Mouse (Mus musculus) liver, postnatal 0 days (tissue): ENCODE data around the gene Gdf7. TPM values are rescaled to one million over a fixed set of nuclear protein-coding genes. Genes with fewer than 3 reads are reported as not detected.

Experiments
- ATAC-seq: fragments of 200-750 bp; cut with Nextera tagmentation; 2 replicates; pipeline ENCODE4 v1.8.0; 2017; ENCODE audit warnings: mild to moderate bottlenecking, moderate library complexity
- DNase-seq: peaks from one replicate; pipeline ENCODE4 v3.0.0-alpha.2; 2016
- H3K27ac ChIP-seq: fragments of 300-500 bp; sonication (generic); 2 replicates; pipeline ENCODE4 v1.5.1; 2014; ENCODE audit warnings: antibody characterized with exemption, moderate library complexity, mild to moderate bottlenecking, low read depth
- H3K27me3 ChIP-seq: fragments of 300-500 bp; sonication (generic); 2 replicates; pipeline ENCODE4 v1.6.1; 2014; ENCODE audit warnings: low read length, control low read depth, mixed read lengths; ENCODE audit not compliant: insufficient read depth
- H3K36me3 ChIP-seq: fragments of 300-500 bp; sonication (generic); replicated peaks from 2 replicates; pipeline ENCODE4 v1.6.1; 2014; ENCODE audit warnings: mild to moderate bottlenecking, control low read depth, low read length, moderate library complexity, mixed read lengths; ENCODE audit not compliant: insufficient read depth
- H3K4me1 ChIP-seq: fragments of 300-500 bp; sonication (generic); 2 replicates; pipeline ENCODE4 v1.6.1; 2014; ENCODE audit warnings: antibody characterized with exemption, mild to moderate bottlenecking, control low read depth; ENCODE audit not compliant: insufficient read depth
- H3K4me2 ChIP-seq: fragments of 300-500 bp; sonication (generic); 2 replicates; pipeline ENCODE4 v1.6.1; 2014; ENCODE audit warnings: low read depth, mild to moderate bottlenecking, low read length, moderate library complexity, mixed read lengths
- H3K4me3 ChIP-seq: fragments of 300-500 bp; sonication (generic); 2 replicates; pipeline ENCODE4 v1.5.1; 2014; ENCODE audit warnings: low read depth, low read length
- H3K9ac ChIP-seq: fragments of 300-500 bp; sonication (generic); replicated peaks from 2 replicates; pipeline ENCODE4 v1.6.1; 2014; ENCODE audit warnings: mild to moderate bottlenecking, moderate library complexity
- H3K9me3 ChIP-seq: fragments of 300-500 bp; sonication (generic); 2 replicates; pipeline ENCODE4 v1.6.1; 2016; ENCODE audit warnings: mild to moderate bottlenecking, control low read depth, low read length, mixed read lengths
- CTCF ChIP-seq: sonication (generic); IDR thresholded peaks from 2 replicates; pipeline ENCODE4 v1.5.1; 2016; ENCODE audit warnings: antibody characterized with exemption, low read depth
- EP300 ChIP-seq: IDR thresholded peaks from 2 replicates; pipeline ENCODE4 v1.6.1; 2016; ENCODE audit warnings: antibody characterized with exemption, low read depth, mild to moderate bottlenecking
- WGBS: fragments of 180-500 bp; shearing (Covaris S2); extraction: QIAGEN DNeasy Blood & Tissue Kit; methylation state at CpG from one replicate; pipeline ENCODE4 v1.1.7; 2014; ENCODE audit not compliant: insufficient replicate concordance; 5-methylcytosine and 5-hydroxymethylcytosine counted together
- polyA plus RNA-seq: library from polyadenylated mRNA; unstranded; fragments of >200 nt; fragmentation: Nextera tagmentation; extraction: Ambion mirVana; gene quantifications from 2 replicates; pipeline ENCODE4 v1.2.1, GENCODE M21; 2015

Gene Gdf7
- polyA plus RNA-seq, 1 experiment from 2014 or later, result not detected

DNA sequence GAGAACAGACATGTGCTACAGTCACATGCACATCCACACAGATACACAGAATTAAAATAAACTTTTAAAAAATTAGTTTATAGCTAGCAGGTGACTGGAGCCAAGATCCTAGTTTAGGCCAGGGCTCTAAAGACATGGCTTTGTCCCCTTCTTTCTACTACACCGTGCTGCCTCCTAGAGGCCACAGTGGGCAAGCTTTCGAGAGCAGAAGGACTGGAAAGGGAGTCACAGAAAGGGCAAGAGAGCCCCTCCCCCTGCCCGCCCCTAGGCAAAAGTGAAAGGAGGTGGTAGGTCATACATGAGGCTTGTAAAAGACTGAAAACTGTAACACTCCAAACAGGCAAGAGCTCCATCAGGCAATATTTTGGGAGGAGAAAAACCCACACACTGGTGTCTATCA lies 13.8 kb downstream of the Gdf7 start:
- Histone ChIP-seq H3K27me3 (no peaks in the 10 kb centered on the region), H3K4me1 (no peaks in the 10 kb centered on the region), H3K27ac (no peak overlapping the region), H3K4me3 (no peak overlapping the region), H3K9me3 (no peaks in the 10 kb centered on the region), H3K36me3 (peaks cover 4% of the 10 kb centered on the region), H3K4me2 (no peak overlapping the region), H3K9ac (no peak overlapping the region)
- TF ChIP-seq EP300 (no peak), CTCF (peak; percentile 25)
- no peak for ATAC-seq
- 55% methylated on average over 3 of the region's 3 CpGs for WGBS
- DNase-seq, result no peak

DNA sequence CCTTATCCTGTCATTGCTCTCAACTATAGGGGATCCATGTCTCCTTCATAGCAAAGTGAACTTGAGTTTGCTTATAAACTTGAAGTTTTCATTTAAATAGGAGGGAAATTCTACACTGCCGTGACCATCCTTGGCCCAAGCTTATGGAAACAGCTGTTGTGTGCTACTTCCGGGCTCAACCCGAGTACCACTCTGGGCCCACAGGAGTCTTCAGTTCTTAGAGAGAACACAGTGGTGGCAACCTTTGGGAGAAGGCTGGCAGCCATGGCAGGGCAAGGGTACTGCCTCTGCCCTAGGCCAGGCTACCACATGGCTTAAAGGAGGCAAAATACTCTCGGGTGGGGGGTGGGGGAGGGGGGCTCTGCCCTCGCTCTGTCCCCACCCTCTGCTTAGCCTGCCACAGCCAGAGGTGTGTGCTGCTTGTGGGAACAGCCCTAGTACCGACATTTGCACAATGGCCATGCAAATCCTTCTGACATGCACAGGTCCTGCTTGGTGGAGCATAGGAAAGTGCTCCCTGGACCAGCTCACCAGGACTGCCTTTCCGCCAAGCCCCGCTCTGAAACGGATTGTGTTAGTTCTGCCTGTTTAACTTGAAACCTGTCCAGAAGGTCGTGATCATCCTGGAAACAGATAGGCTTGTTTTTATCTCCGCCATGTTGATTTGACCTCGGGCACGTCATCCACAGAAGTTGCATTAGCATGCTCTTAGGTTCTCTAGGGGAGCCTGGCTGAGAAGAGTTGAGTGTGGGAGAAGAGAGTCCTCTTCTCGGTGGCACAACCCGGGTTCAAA lies 20.3 kb downstream of the Gdf7 start:
- Histone ChIP-seq H3K4me3 (no peak overlapping the region), H3K36me3 (peaks cover 4% of the 10 kb centered on the region), H3K9me3 (no peaks in the 10 kb centered on the region), H3K4me2 (no peak overlapping the region), H3K27me3 (no peaks in the 10 kb centered on the region), H3K4me1 (no peaks in the 10 kb centered on the region; the same call in 1 of the 2 replicates), H3K9ac (no peak overlapping the region), H3K27ac (peak overlapping the region; percentile 34; the same call in 1 of the 2 replicates)
- TF ChIP-seq EP300, result no peak
- TF ChIP-seq CTCF, result no peak
- WGBS, result 74% methylated on average over 15 of the region's 15 CpGs
- ATAC-seq, result peak; percentile 83
- peak; percentile 37 for DNase-seq

DNA sequence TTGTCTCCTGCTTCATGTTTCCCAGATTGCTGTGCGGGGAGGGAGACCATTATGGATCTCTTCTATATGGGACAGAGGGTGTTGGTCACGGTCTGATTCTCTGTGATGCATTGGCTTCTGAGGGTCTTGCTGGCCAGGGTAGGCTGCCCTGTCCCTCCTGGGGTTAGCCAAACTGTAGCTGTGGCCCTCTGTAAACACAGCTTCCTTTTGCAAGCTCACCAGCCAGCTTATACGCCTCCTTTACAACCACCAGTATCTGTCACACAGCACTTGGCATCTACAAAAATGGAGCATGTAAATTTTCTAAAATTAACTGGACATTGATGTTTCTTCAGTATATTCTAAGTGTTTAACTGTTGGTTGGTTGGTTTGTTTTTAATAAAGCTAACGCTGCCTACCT lies 26.3 kb downstream of the Gdf7 start:
- no peak overlapping the region for H3K4me3 ChIP-seq
- no peak overlapping the region for H3K27ac ChIP-seq
- no peak overlapping the region for H3K4me2 ChIP-seq
- TF ChIP-seq CTCF (no peak), EP300 (no peak)
- ATAC-seq (no peak), DNase-seq (no peak)
- H3K4me1 ChIP-seq, result 0 out of 2 replicates have a peak, but pooled peaks cover 8% of the 10 kb centered on the region
- WGBS, result 88% methylated on average over 4 of the region's 4 CpGs
- no peak overlapping the region for H3K9ac ChIP-seq
- H3K36me3 ChIP-seq, result 0 out of 2 replicates have a peak, but pooled peaks cover 5% of the 10 kb centered on the region
- H3K9me3 ChIP-seq, result no peaks in the 10 kb centered on the region
- H3K27me3 ChIP-seq, result no peaks in the 10 kb centered on the region

DNA sequence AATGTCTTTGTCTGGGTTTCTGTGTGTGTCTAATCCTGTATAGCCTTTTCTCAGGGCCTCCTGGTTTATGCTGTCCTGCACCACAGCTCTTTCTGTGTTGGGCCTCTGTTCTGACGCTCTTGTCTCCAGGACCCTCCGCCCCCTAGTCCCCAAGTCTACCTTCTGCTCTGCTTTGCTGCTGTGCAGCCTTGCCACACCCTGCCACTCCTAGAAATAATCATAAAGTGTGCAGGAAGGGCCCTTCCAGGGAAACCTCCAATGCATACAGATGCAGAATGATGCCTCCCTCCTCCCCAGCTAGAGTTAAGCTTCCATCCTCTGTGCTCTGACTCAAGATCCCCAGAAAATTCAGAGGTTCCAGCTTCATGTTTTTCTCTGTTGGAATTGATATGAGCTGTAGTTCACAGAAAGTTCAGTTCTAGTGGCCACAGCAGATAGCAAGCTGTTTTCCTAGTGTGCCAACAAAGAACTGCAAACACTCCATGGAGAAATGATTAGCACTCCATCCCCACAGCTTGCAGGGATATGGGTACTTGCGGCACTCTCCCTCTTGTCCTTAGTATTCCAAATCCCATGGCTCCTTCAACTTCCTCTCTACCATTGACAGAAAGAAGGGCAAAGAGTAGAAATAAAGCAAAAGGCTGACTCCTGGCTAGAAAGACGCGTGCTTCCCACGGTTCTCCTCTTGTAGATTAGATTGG lies 28.1 kb downstream of the Gdf7 start:
- Histone ChIP-seq H3K27me3 (no peaks in the 10 kb centered on the region), H3K4me1 (0 out of 2 replicates have a peak, but pooled peaks cover 8% of the 10 kb centered on the region), H3K9me3 (no peaks in the 10 kb centered on the region), H3K4me2 (no peak overlapping the region), H3K36me3 (0 out of 2 replicates have a peak, but pooled peaks cover 10% of the 10 kb centered on the region), H3K4me3 (no peak overlapping the region), H3K9ac (no peak overlapping the region), H3K27ac (no peak overlapping the region)
- 83% methylated on average over 6 of the region's 6 CpGs for WGBS
- DNase-seq, result no peak
- ATAC-seq, result no peak
- TF ChIP-seq EP300, result no peak
- no peak for TF ChIP-seq CTCF

DNA sequence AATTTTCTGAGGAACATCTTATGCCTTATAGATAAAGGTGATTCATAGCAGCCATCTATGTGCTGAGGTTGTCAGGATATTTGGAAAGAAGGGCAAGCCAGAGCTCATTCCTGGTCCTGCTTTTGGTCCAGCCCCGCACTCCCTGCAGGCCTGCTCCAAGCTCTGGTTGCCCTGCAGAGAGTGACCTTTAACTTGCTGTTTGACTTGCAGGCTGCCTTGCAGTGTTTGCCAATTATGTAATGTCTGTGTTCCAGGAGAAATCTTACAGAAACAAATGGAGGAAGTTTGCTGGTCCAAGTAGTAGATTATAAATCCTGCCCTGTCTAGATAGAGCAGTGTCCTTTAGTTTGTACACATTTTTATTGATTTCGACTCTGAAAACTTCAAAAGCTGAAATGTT lies 30.3 kb downstream of the Gdf7 start:
- H3K36me3 ChIP-seq, result 0 out of 2 replicates have a peak, but pooled peaks cover 9% of the 10 kb centered on the region
- H3K4me2 ChIP-seq, result no peak overlapping the region
- TF ChIP-seq CTCF, result no peak
- no peak for TF ChIP-seq EP300
- H3K27ac ChIP-seq, result no peak overlapping the region
- 0 out of 2 replicates have a peak, but pooled peaks cover 8% of the 10 kb centered on the region for H3K4me1 ChIP-seq
- no peak for ATAC-seq
- H3K9me3 ChIP-seq, result no peaks in the 10 kb centered on the region
- H3K9ac ChIP-seq, result no peak overlapping the region
- H3K4me3 ChIP-seq, result no peak overlapping the region
- DNase-seq, result no peak
- WGBS, result 44% methylated on average over 2 of the region's 2 CpGs
- no peaks in the 10 kb centered on the region for H3K27me3 ChIP-seq

DNA sequence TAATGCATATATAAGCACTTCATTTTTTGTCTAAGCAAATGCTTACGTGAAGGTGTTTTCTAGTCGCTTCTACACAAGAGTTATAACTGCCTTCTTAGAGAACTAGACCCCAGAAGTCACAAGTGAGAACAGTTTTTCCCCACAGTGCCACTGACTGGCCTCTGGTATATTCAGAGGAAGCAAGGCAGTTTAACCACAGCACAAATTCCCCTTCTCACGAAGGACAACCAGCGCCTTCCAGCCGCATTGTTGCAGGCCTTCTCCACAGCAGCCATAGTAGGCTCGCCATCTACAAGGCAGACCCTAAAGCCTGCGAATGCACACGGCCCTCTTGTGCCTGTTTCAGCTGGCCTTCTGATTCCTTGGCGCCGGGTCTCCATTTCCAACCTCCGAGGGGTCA lies 32.1 kb downstream of the Gdf7 start:
- TF ChIP-seq CTCF, result no peak
- TF ChIP-seq EP300, result no peak
- no peak overlapping the region for H3K4me2 ChIP-seq
- 75% methylated on average over 11 of the region's 11 CpGs for WGBS
- no peaks in the 10 kb centered on the region for H3K27me3 ChIP-seq
- DNase-seq (no peak), ATAC-seq (no peak)
- H3K36me3 ChIP-seq, result 0 out of 2 replicates have a peak, but pooled peaks cover 5% of the 10 kb centered on the region
- H3K27ac ChIP-seq, result no peak overlapping the region
- 0 out of 2 replicates have a peak, but pooled peaks cover 8% of the 10 kb centered on the region for H3K4me1 ChIP-seq
- no peaks in the 10 kb centered on the region for H3K9me3 ChIP-seq
- H3K9ac ChIP-seq, result no peak overlapping the region
- H3K4me3 ChIP-seq, result no peak overlapping the region
